Mouse (Mus musculus) lung, adult 2 months (tissue): ENCODE data around the gene Rftn1.

Experiments used
- CTCF ChIP-seq: fragments of 200-500 bp; IDR thresholded peaks from 2 replicates; pipeline ENCODE4 v1.5.1; 2011; ENCODE audit warnings: mild to moderate bottlenecking, low read length, control low read depth; ENCODE audit not compliant: insufficient read depth
- POLR2A ChIP-seq: fragments of 200-500 bp; IDR thresholded peaks from 2 replicates; pipeline ENCODE4 v1.6.1; 2011; ENCODE audit warnings: low read depth, mild to moderate bottlenecking, control low read depth, low read length, borderline replicate concordance; ENCODE audit errors: extremely low read depth

- TF ChIP-seq POLR2A = no peak
- TF ChIP-seq CTCF = no peak
Observed at GRCm38 (mm10) chr17:50126545-50126944, 63.9 kb downstream of the Rftn1 start.
